Mouse (Mus musculus): Measurements from ENCODE around the gene Tmem145.
"Not testable (repeated sequence)": the region's sequence is repeated elsewhere in the genome, so short reads cannot be mapped to it uniquely, and the experiment has no call there.

Gene Tmem145

DNA sequence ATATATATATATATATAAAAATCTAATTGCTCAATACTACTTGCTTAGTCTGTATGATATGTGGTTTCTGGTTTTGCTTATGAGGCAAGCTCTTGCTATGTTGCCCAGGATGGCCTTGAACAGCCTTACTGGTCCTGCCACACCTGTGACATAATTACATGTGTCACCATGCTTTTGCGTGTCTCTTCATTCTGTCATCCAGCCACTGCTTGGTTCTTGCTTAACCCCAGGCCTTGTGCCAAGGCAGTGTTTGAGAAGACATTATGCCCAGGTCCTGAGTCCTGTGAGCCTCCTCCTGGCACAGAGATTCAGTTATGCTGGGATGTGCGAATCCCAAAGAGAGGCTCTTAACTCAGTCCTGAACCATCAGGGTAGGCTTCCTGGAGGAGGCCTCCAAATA lies 17.3 kb downstream of the Tmem145 start:
- no peak for DNase-seq (ENCODE audit: low spot score)

DNA sequence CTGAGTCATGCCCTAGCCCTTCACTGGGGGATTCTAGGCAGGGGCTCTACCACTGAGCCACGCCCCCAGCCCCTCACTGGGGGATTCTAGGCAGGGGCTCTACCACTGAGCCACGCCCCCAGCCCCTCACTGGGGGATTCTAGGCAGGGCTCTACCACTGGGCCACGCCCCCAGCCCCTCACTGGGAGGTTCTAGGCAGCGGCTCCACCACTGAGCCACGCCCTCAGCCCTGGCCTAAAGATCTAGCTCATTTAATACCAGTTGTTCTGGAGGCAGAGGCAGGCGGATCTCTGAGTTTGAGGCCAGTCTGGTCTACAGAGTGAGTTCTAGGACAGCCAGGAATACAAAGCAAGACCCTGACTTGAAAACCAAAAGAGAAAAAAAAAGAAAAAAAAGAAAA lies 19.5 kb downstream of the Tmem145 start:
- DNase-seq (ENCODE audit: low spot score): not testable (repeated sequence)

- DNase-seq (ENCODE audit: low spot score): no peak
Measured at GRCm38 (mm10) chr7:25326233-25326632, 20.3 kb downstream of the Tmem145 start.

DNA sequence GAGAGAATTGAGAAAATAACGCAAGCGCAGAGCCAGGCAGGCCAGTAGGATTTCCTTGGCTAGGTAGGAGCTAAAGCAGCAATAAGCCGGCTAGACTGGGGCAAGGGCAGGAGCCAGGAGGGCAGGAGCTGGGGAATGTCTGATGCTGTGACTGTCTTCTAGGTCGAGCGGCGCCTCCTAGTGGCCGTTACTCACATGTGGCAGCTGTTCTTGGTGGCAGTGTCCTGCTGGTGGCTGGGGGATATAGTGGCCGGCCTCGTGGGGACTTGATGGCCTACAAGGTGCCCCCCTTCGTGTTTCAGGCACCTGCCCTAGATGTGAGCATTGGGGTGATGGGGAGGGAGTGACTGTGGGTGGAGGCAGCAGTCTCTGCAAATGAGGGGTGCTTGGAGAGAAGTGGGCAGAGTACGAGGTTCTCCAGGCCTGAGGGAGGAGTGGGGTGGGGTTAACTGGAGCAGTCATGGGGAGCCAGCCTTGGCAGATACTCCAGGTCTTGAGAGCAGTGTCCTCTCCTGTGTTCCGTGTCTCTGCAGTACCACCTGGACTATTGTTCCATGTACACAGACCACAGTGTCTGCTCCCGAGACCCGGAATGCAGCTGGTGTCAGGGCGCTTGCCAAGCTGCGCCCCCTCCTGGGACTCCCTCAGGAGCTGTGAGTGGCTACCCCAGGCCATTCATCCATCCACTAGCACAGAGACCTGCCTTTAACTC lies 27.8 kb downstream of the Tmem145 start:
- DNase-seq (ENCODE audit: low spot score): peak; percentile 52

- no peak for DNase-seq (ENCODE audit: low spot score)
Measured at GRCm38 (mm10) chr7:25334472-25334871, 28.6 kb downstream of the Tmem145 start.

- DNase-seq (ENCODE audit: low spot score): no peak
Measured at GRCm38 (mm10) chr7:25339329-25339728, 33.4 kb downstream of the Tmem145 start.

DNA sequence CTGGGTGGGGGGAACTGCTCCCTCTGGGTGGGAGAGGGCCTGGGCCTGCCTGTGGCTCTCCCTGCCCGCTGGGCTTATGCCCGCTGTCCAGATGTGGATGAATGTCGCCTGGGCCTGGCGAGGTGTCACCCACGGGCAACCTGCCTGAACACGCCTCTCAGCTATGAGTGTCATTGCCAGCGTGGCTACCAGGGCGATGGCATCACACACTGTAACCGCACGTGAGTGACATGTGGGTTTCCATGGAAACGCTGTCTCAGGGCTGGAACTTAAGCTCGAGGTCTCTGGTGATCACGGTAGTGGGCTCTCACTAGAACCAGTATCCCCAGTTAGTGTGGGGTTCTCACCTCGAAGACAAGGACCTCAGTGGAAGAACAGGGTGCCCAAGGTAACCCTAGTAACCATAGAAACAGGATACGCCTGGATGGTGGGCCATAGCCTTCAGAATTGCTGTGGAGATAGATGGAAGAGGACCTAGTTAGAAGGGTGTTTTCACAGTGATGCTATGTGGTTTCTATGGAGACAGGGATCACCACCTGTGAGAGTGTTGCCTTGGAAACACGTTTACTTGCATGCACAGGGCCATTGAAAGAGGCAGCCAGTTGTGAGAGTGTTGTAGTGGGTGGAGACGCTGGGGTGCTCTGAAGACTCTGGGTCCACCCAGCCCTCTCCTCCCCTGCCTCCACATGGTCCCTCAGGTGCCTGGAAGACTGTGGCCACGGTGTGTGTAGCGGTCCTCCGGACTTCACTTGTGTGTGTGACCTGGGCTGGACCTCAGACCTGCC lies 35.3 kb downstream of the Tmem145 start:
- no peak for DNase-seq (ENCODE audit: low spot score)

DNA sequence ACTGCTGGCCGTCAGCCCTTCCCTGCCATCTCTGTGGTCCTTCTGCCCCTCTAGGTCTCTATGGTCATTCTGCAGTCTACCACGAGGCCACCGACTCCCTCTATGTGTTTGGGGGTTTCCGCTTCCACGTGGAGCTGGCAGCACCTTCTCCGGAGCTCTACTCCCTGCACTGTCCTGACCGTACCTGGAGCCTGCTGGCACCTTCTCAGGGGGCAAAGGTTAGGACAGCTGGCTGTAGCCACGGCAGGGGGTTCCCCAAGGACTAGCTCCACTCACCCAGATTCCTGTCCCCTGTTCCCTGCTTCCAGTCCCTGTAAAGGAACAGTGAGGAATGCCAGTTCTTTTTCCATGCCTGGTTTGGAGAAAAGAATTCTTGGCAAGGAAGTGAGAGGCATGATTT lies 43.0 kb downstream of the Tmem145 start:
- DNase-seq (ENCODE audit: low spot score): no peak

DNA sequence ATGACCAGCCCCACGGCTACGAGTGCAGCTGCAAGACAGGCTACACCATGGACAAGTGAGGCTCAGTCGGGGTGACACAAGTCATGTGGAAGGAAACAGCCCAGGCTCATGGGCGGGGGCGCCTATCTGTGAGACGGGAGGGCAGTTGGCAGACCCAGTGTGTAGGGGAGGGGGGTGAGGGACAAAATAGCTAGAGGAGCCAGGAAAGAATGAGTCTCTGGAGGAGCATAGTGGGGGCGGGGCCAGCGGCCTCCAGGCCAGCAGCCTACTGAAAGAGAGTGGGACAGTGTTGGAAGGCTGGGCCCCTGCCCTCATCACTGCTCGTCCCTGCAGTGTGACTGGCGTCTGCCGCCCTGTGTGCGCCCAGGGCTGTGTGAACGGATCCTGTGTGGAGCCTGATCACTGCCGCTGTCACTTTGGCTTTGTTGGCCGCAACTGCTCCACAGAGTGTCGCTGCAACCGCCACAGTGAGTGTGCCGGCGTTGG lies 52.9 kb downstream of the Tmem145 start:
- no peak for DNase-seq (ENCODE audit: low spot score)

GRCm38 (mm10) chr7:25363151-25363550 lies 57.2 kb downstream of the Tmem145 start:
- no peak for DNase-seq (ENCODE audit: low spot score)

DNA sequence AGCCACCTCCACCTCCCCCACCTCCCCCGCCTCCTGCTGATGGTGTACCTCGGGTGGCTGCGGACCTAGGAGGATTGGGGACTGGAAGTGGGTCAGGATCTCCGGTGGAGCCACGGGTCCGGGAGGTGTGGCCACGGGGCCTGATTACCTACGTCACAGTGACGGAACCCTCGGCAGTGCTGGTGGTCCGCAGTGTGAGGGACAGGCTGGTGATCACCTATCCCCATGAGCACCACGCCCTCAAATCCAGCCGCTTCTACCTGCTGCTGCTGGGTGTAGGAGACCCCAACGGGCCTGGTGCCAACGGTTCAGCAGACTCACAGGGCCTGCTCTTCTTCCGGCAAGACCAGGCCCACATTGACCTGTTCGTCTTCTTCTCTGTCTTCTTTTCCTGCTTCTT lies 57.7 kb downstream of the Tmem145 start:
- no peak for DNase-seq (ENCODE audit: low spot score)
